Mouse (Mus musculus) ES-E14 (cell line): ENCODE measurements at regions not wholly inside any gene's neighbourhood (a gene's known extent, or its start where the extent isn't known, plus 50 kb on each side); places are given as distances from the start of the nearest gene placed in this dataset.

ENCODE experiments used
- CHD2 ChIP-seq: IDR thresholded peaks from 2 replicates; pipeline ENCODE4 v1.6.1; 2014; ENCODE audit warnings: mild to moderate bottlenecking, low read depth, low read length, inconsistent platforms
- ZC3H11A ChIP-seq: IDR thresholded peaks from 2 replicates; pipeline ENCODE4 v1.6.1; 2012; ENCODE audit warnings: low read depth, mild to moderate bottlenecking, inconsistent platforms, low read length, borderline replicate concordance

DNA sequence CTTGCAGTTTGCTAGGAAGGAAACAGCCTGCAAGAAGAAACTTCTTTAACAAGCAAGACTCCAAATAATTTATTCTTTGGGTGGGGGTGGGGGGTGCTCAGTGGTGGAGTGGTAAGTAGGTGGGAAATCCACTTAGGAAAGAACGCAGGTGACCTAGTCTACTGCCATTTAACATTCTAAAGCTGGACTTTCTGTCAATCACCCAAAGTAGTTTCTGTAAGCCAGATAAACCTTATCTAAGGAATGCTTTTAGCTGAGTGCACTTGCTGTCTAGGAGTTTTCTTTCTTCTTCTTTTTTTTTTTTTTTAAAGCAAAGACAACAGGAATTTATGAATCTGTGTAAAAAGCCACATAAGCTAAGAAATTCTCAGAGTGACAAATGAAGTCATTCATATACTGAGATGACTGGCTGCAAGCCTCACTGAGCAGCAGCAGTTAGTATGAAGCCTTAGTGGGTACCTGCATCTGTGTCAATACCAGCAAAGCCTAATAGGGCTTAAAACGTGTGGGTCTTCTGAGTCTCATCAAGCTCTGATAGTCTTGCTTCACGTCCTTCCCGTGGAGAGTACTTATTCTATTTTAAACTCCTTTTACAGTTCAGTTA is 210.0 kb upstream of the 4933412E24Rik start:
- TF ChIP-seq CHD2 = no peak
- no peak for TF ChIP-seq ZC3H11A
